Mouse (Mus musculus) cerebellum, adult 2 months (tissue): ENCODE measurements around the gene Adss.

Experiments used
- CTCF ChIP-seq: fragments of 200-500 bp; IDR thresholded peaks from 2 replicates; pipeline ENCODE4 v1.5.1; 2011; ENCODE audit warnings: low read depth, mild to moderate bottlenecking, control low read depth, low read length, moderate library complexity, borderline replicate concordance; ENCODE audit not compliant: insufficient read depth
- POLR2A ChIP-seq: fragments of 200-500 bp; IDR thresholded peaks from 2 replicates; pipeline ENCODE4 v1.6.1; 2011; ENCODE audit warnings: low read length, control low read depth, borderline replicate concordance; ENCODE audit not compliant: insufficient read depth

DNA sequence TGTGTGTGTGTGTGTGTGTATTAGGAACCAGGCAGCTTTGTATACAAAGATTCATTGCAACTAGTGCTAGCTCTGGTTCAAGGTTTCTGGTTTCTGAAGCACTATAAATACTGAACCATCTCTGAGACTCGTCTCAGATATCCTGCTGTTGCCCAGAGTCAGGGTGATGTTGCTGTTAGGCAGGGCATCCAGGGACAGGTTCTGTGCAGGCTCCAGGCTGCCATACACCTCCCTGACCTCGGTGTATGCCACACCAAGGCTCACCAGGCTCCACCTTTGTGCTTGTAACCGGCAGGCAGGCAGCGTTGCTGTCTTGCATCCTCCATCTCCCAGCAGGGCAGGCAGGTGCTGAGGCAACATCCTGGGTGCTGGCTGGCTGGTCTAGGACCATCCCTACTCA lies 72.5 kb downstream of the Adss start:
- TF ChIP-seq CTCF, result no peak
- TF ChIP-seq POLR2A, result no peak
